Mouse (Mus musculus) liver, embryonic 15.5 days (tissue): ENCODE results near the gene Nrg4. TPM values are rescaled to one million over a fixed set of nuclear protein-coding genes. Genes with fewer than 3 reads are reported as not detected.

ENCODE experiments used
- ATAC-seq: fragments of 200-750 bp; cut with Nextera tagmentation; 2 replicates; pipeline ENCODE4 v1.8.0; 2017; ENCODE audit warnings: moderate number of reproducible peaks, mild to moderate bottlenecking, moderate library complexity; ENCODE audit not compliant: insufficient read depth
- H3K27ac ChIP-seq: fragments of 300-500 bp; sonication (generic); replicated peaks from 2 replicates; pipeline ENCODE4 v1.5.1; 2015; ENCODE audit warnings: mild to moderate bottlenecking, inconsistent platforms
- H3K27me3 ChIP-seq: fragments of 300-500 bp; sonication (generic); 2 replicates; pipeline ENCODE4 v1.6.1; 2015; ENCODE audit warnings: mild to moderate bottlenecking, inconsistent platforms
- H3K36me3 ChIP-seq: fragments of 300-500 bp; sonication (generic); replicated peaks from 2 replicates; pipeline ENCODE4 v1.6.1; 2015; ENCODE audit warnings: moderate library complexity, mild to moderate bottlenecking, inconsistent platforms
- H3K4me1 ChIP-seq: fragments of 300-500 bp; sonication (generic); replicated peaks from 2 replicates; pipeline ENCODE4 v1.6.1; 2015; ENCODE audit warnings: inconsistent platforms
- H3K4me2 ChIP-seq: fragments of 300-500 bp; sonication (generic); 2 replicates; pipeline ENCODE4 v1.6.1; 2015; ENCODE audit warnings: moderate library complexity, mild to moderate bottlenecking, inconsistent platforms
- H3K4me3 ChIP-seq: fragments of 300-500 bp; sonication (generic); replicated peaks from 2 replicates; pipeline ENCODE4 v1.5.1; 2015; ENCODE audit warnings: mild to moderate bottlenecking, inconsistent platforms
- H3K9ac ChIP-seq: fragments of 300-500 bp; sonication (generic); 2 replicates; pipeline ENCODE4 v1.6.1; 2015; ENCODE audit warnings: moderate library complexity, mild to moderate bottlenecking, inconsistent platforms
- H3K9me3 ChIP-seq: fragments of 300-500 bp; sonication (generic); replicated peaks from 2 replicates; pipeline ENCODE4 v1.6.1; 2016; ENCODE audit warnings: inconsistent platforms
- WGBS: fragments of 180-500 bp; shearing (Covaris S2); methylation state at CpG from one replicate; pipeline ENCODE4 v1.1.7; 2015; ENCODE audit warnings: mixed read lengths; ENCODE audit not compliant: insufficient replicate concordance; 5-methylcytosine and 5-hydroxymethylcytosine counted together
- polyA plus RNA-seq: library from polyadenylated mRNA; unstranded; fragments of >200 nt; fragmentation: Nextera tagmentation; extraction: Ambion mirVana; gene quantifications from 2 replicates; pipeline ENCODE4 v1.2.1, GENCODE M21; 2015

Nrg4 gene
- polyA plus RNA-seq, 1 experiment from 2014 or later, result 1.7 TPM

GRCm38 (mm10) chr9:55313619-55314261 is 12.9 kb downstream of the Nrg4 start:
- Histone ChIP-seq H3K27me3 (no peaks in the 10 kb centered on the region), H3K36me3 (no peaks in the 10 kb centered on the region), H3K9me3 (no peaks in the 10 kb centered on the region), H3K27ac (no peak overlapping the region), H3K4me1 (no peaks in the 10 kb centered on the region), H3K4me3 (no peak overlapping the region), H3K4me2 (no peak overlapping the region), H3K9ac (no peak overlapping the region)
- no peak for ATAC-seq
- 45% methylated on average over 12 of the region's 12 CpGs for WGBS

- Histone ChIP-seq H3K27me3 (no peaks in the 10 kb centered on the region), H3K36me3 (no peaks in the 10 kb centered on the region), H3K4me3 (no peak overlapping the region), H3K4me2 (no peak overlapping the region), H3K27ac (no peak overlapping the region), H3K4me1 (no peaks in the 10 kb centered on the region), H3K9ac (no peak overlapping the region), H3K9me3 (no peaks in the 10 kb centered on the region)
- ATAC-seq, result peak; percentile 25; the same call in 1 of the 2 replicates
- WGBS, result 9% methylated on average over 5 of the region's 5 CpGs
These were observed 15.1 kb downstream of the Nrg4 start for GRCm38 (mm10) chr9:55311560-55311959.

GRCm38 (mm10) chr9:55308455-55308854 is 18.2 kb downstream of the Nrg4 start:
- H3K9ac ChIP-seq, result no peak overlapping the region
- H3K36me3 ChIP-seq, result no peaks in the 10 kb centered on the region
- no peak for ATAC-seq
- H3K9me3 ChIP-seq, result no peaks in the 10 kb centered on the region
- H3K27me3 ChIP-seq, result no peaks in the 10 kb centered on the region; the same call in 1 of the 2 replicates
- no peak overlapping the region for H3K4me3 ChIP-seq
- no peak overlapping the region for H3K4me2 ChIP-seq
- 37% methylated on average over 5 of the region's 5 CpGs for WGBS
- H3K27ac ChIP-seq, result no peak overlapping the region
- H3K4me1 ChIP-seq, result no peaks in the 10 kb centered on the region

GRCm38 (mm10) chr9:55307557-55307956 is 19.1 kb downstream of the Nrg4 start:
- no peak overlapping the region for H3K4me2 ChIP-seq
- H3K4me3 ChIP-seq, result no peak overlapping the region
- H3K36me3 ChIP-seq, result no peaks in the 10 kb centered on the region
- H3K9me3 ChIP-seq, result no peaks in the 10 kb centered on the region
- no peak overlapping the region for H3K9ac ChIP-seq
- WGBS, result 28% methylated on average over 5 of the region's 5 CpGs
- no peaks in the 10 kb centered on the region for H3K4me1 ChIP-seq
- no peak overlapping the region for H3K27ac ChIP-seq
- no peak for ATAC-seq
- H3K27me3 ChIP-seq, result peaks cover 2% of the 10 kb centered on the region; the same call in 1 of the 2 replicates

- 33% methylated on average over 2 of the region's 2 CpGs for WGBS
- no peak overlapping the region for H3K4me3 ChIP-seq
- no peak overlapping the region for H3K4me2 ChIP-seq
- no peaks in the 10 kb centered on the region for H3K4me1 ChIP-seq
- no peak overlapping the region for H3K9ac ChIP-seq
- H3K36me3 ChIP-seq, result no peaks in the 10 kb centered on the region
- no peaks in the 10 kb centered on the region for H3K9me3 ChIP-seq
- H3K27ac ChIP-seq, result no peak overlapping the region
- ATAC-seq, result no peak
- peaks cover 7% of the 10 kb centered on the region; the same call in 1 of the 2 replicates for H3K27me3 ChIP-seq
These were observed 19.6 kb downstream of the Nrg4 start for GRCm38 (mm10) chr9:55307066-55307465.

- Histone ChIP-seq H3K4me2 (no peak overlapping the region), H3K27ac (no peak overlapping the region), H3K4me1 (no peaks in the 10 kb centered on the region), H3K27me3 (0 out of 2 replicates have a peak, but pooled peaks cover 7% of the 10 kb centered on the region), H3K9me3 (no peaks in the 10 kb centered on the region), H3K36me3 (no peaks in the 10 kb centered on the region), H3K4me3 (no peak overlapping the region), H3K9ac (no peak overlapping the region)
- ATAC-seq, result no peak
- 21% methylated on average over 2 of the region's 2 CpGs for WGBS
These were observed 30.4 kb downstream of the Nrg4 start for GRCm38 (mm10) chr9:55296221-55296620.

GRCm38 (mm10) chr9:55291966-55292365 is 34.7 kb downstream of the Nrg4 start:
- ATAC-seq, result no peak
- H3K27me3 ChIP-seq, result no peaks in the 10 kb centered on the region
- H3K27ac ChIP-seq, result no peak overlapping the region
- H3K9me3 ChIP-seq, result no peaks in the 10 kb centered on the region
- H3K36me3 ChIP-seq, result no peaks in the 10 kb centered on the region
- H3K4me1 ChIP-seq, result no peaks in the 10 kb centered on the region
- H3K4me3 ChIP-seq, result no peak overlapping the region
- 70% methylated on average over 4 of the region's 4 CpGs for WGBS
- H3K9ac ChIP-seq, result no peak overlapping the region
- H3K4me2 ChIP-seq, result no peak overlapping the region

- Histone ChIP-seq H3K36me3 (no peaks in the 10 kb centered on the region), H3K4me3 (no peak overlapping the region), H3K27me3 (peaks cover 7% of the 10 kb centered on the region; the same call in 1 of the 2 replicates), H3K9ac (no peak overlapping the region), H3K9me3 (no peaks in the 10 kb centered on the region), H3K4me2 (no peak overlapping the region), H3K27ac (no peak overlapping the region), H3K4me1 (no peaks in the 10 kb centered on the region)
- WGBS, result 44% methylated on average over 3 of the region's 3 CpGs
- peak; percentile 86 for ATAC-seq
These were observed 37.0 kb downstream of the Nrg4 start for GRCm38 (mm10) chr9:55289475-55290198.

- Histone ChIP-seq H3K9me3 (no peaks in the 10 kb centered on the region), H3K4me2 (no peak overlapping the region), H3K27ac (no peak overlapping the region), H3K36me3 (no peaks in the 10 kb centered on the region), H3K27me3 (peaks cover 12% of the 10 kb centered on the region), H3K4me1 (0 out of 2 replicates have a peak, but pooled peaks cover 4% of the 10 kb centered on the region), H3K4me3 (no peak overlapping the region), H3K9ac (no peak overlapping the region)
- ATAC-seq, result no peak
- 41% methylated on average over 3 of the region's 3 CpGs for WGBS
These were observed 41.4 kb downstream of the Nrg4 start for GRCm38 (mm10) chr9:55285197-55285596.

GRCm38 (mm10) chr9:55283516-55283915 is 43.1 kb downstream of the Nrg4 start:
- WGBS, result 2% methylated on average over 14 of the region's 14 CpGs
- Histone ChIP-seq H3K4me2 (peak overlapping the region; percentile 32), H3K9ac (no peak overlapping the region), H3K27ac (no peak overlapping the region), H3K4me1 (0 out of 2 replicates have a peak, but pooled peaks cover 4% of the 10 kb centered on the region), H3K4me3 (no peak overlapping the region), H3K9me3 (no peaks in the 10 kb centered on the region), H3K36me3 (no peaks in the 10 kb centered on the region), H3K27me3 (peaks cover 12% of the 10 kb centered on the region)
- ATAC-seq, result no peak; the same call in 1 of the 2 replicates

- H3K4me1 ChIP-seq, result 0 out of 2 replicates have a peak, but pooled peaks cover 4% of the 10 kb centered on the region
- peaks cover 5% of the 10 kb centered on the region for H3K27me3 ChIP-seq
- no peak overlapping the region for H3K4me3 ChIP-seq
- H3K36me3 ChIP-seq, result no peaks in the 10 kb centered on the region
- no peak overlapping the region for H3K9ac ChIP-seq
- WGBS, result 63% methylated on average over 8 of the region's 8 CpGs
- no peak overlapping the region for H3K4me2 ChIP-seq
- H3K9me3 ChIP-seq, result no peaks in the 10 kb centered on the region
- no peak for ATAC-seq
- H3K27ac ChIP-seq, result no peak overlapping the region
These were observed 47.4 kb downstream of the Nrg4 start for GRCm38 (mm10) chr9:55279114-55279825.
